Mouse (Mus musculus): Measurements from ENCODE around the gene Vmn1r232. TPM values are rescaled to one million over a fixed set of nuclear protein-coding genes. Genes with fewer than 3 reads are reported as not detected.

Vmn1r232 gene
- not detected for total RNA-seq (2021)

- no peak for DNase-seq
These were observed at the start of gene Vmn1r232 for GRCm38 (mm10) chr17:20919614-20920013. TSS of gene Vmn1r232 (minus strand) at chr17:20919714.

- DNase-seq, result no peak
These were observed 47.2 kb upstream of the Vmn1r232 start for GRCm38 (mm10) chr17:20966681-20967080.

GRCm38 (mm10) chr17:20965421-20965820 lies 45.9 kb upstream of the Vmn1r232 start:
- peak; percentile 14 for DNase-seq

GRCm38 (mm10) chr17:20960386-20960785 lies 40.9 kb upstream of the Vmn1r232 start:
- DNase-seq, result no peak

GRCm38 (mm10) chr17:20946636-20947035 lies 27.1 kb upstream of the Vmn1r232 start:
- no peak for DNase-seq

GRCm38 (mm10) chr17:20946026-20946565 lies 26.6 kb upstream of the Vmn1r232 start:
- peak; percentile 27 for DNase-seq

GRCm38 (mm10) chr17:20944985-20945891 lies 25.7 kb upstream of the Vmn1r232 start, which contains the start of gene Ppp2r1a:
TSS of gene Ppp2r1a (plus strand) at chr17:20945311.
- DNase-seq, result peak; percentile 99

- no peak for DNase-seq
These were observed 24.7 kb upstream of the Vmn1r232 start for GRCm38 (mm10) chr17:20944226-20944625.

GRCm38 (mm10) chr17:20904991-20905390 lies 14.5 kb downstream of the Vmn1r232 start, which contains the start of gene Vmn1r231:
TSS of gene Vmn1r231 (minus strand) at chr17:20905091.
- DNase-seq, result no peak

Other genes starting within 250 kb of the Vmn1r232 start
- gene Vmn1r226, start 236.9 kb downstream of the Vmn1r232 start, total RNA-seq (2021), result not detected
- not detected for gene Vmn1r227, start 189.9 kb downstream of the Vmn1r232 start, total RNA-seq (2021)
- gene Vmn1r228, start 133.6 kb downstream of the Vmn1r232 start, total RNA-seq (2021), result not detected
- gene Vmn1r229, start 108.2 kb downstream of the Vmn1r232 start, total RNA-seq (2021), result under 1 TPM in 1 of 2 experiments, not detected in 1; 0.02 TPM
- not detected for gene Vmn1r230, start 79.3 kb downstream of the Vmn1r232 start, total RNA-seq (2021)
- not detected for gene Vmn1r231, start 14.6 kb downstream of the Vmn1r232 start, total RNA-seq (2021)
- 100 to 1,000 TPM; 287 to 293 TPM for gene Ppp2r1a, start 25.6 kb upstream of the Vmn1r232 start, total RNA-seq (2021)
- not detected for gene Vmn1r233, start 76.8 kb upstream of the Vmn1r232 start, total RNA-seq (2021)
- gene Zfp160, start 89.2 kb upstream of the Vmn1r232 start, total RNA-seq (2021), result 10 to 100 TPM; 18.3 to 21.5 TPM